Mouse (Mus musculus) forebrain, embryonic 14.5 days (tissue): ENCODE data around the gene Gm9918. TPM values are rescaled to one million over a fixed set of nuclear protein-coding genes. Genes with fewer than 3 reads are reported as not detected.

ENCODE experiments used
- ATAC-seq: fragments of 200-750 bp; cut with Nextera tagmentation; 2 replicates; pipeline ENCODE4 v1.8.0; 2017; ENCODE audit warnings: mild to moderate bottlenecking, moderate library complexity
- DNase-seq: peaks from one replicate; pipeline ENCODE4 v3.0.0-alpha.2; 2015; ENCODE audit warnings: low spot score
- H3K27ac ChIP-seq: fragments of 300-500 bp; sonication (generic); 2 replicates; pipeline ENCODE4 v1.5.1; 2014; ENCODE audit warnings: low read depth, mild to moderate bottlenecking, control low read depth, low read length, moderate library complexity
- H3K27me3 ChIP-seq: fragments of 300-500 bp; sonication (generic); replicated peaks from 2 replicates; pipeline ENCODE4 v1.6.1; 2014; ENCODE audit warnings: low read length, control low read depth, mixed read lengths; ENCODE audit not compliant: control insufficient read depth, insufficient read depth
- H3K36me3 ChIP-seq: fragments of 300-500 bp; sonication (generic); 2 replicates; pipeline ENCODE4 v1.6.1; 2014; ENCODE audit warnings: low read length, control low read depth; ENCODE audit not compliant: control insufficient read depth, insufficient read depth
- H3K4me1 ChIP-seq: fragments of 300-500 bp; sonication (generic); 2 replicates; pipeline ENCODE4 v1.6.1; 2014; ENCODE audit warnings: antibody characterized with exemption, low read length, control low read depth; ENCODE audit not compliant: control insufficient read depth, insufficient read depth
- H3K4me2 ChIP-seq: fragments of 300-500 bp; sonication (generic); 2 replicates; pipeline ENCODE4 v1.6.1; 2014; ENCODE audit warnings: mild to moderate bottlenecking, control low read depth, low read length
- H3K4me3 ChIP-seq: fragments of 300-500 bp; sonication (generic); 2 replicates; pipeline ENCODE4 v1.5.1; 2014; ENCODE audit warnings: low read depth, low read length, control low read depth
- H3K9ac ChIP-seq: fragments of 300-500 bp; sonication (generic); 2 replicates; pipeline ENCODE4 v1.6.1; 2014; ENCODE audit warnings: mild to moderate bottlenecking, low read length, control low read depth, moderate library complexity
- H3K9me3 ChIP-seq: fragments of 300-500 bp; sonication (generic); replicated peaks from 2 replicates; pipeline ENCODE4 v1.6.1; 2016; ENCODE audit warnings: low read length, control low read depth, mixed read lengths; ENCODE audit not compliant: control insufficient read depth
- WGBS: fragments of 180-500 bp; shearing (Covaris S2); extraction: QIAGEN DNeasy Blood & Tissue Kit; methylation state at CpG from one replicate; pipeline ENCODE4 v1.1.7; 2014; 5-methylcytosine and 5-hydroxymethylcytosine counted together
- polyA plus RNA-seq: library from polyadenylated mRNA; unstranded; fragments of >200 nt; fragmentation: Nextera tagmentation; extraction: Ambion mirVana; gene quantifications from 2 replicates; pipeline ENCODE4 v1.2.1, GENCODE M21; 2014

Gm9918 gene
- polyA plus RNA-seq, 1 experiment from 2014 or later: not detected

GRCm38 (mm10) chr15:102280623-102281022, 10.3 kb downstream of the Gm9918 start:
- H3K36me3 ChIP-seq: peaks cover 22% of the 10 kb centered on the region
- no peak for DNase-seq
- no peak overlapping the region for H3K4me2 ChIP-seq
- no peak for ATAC-seq
- H3K27me3 ChIP-seq: no peaks in the 10 kb centered on the region
- no peak overlapping the region for H3K9ac ChIP-seq
- 94% methylated on average over 19 of the region's 19 CpGs for WGBS
- no peak overlapping the region for H3K27ac ChIP-seq
- H3K4me1 ChIP-seq: peaks cover 6% of the 10 kb centered on the region
- no peak overlapping the region for H3K4me3 ChIP-seq
- H3K9me3 ChIP-seq: no peaks in the 10 kb centered on the region

GRCm38 (mm10) chr15:102282463-102283292, 12.3 kb downstream of the Gm9918 start:
- H3K4me2 ChIP-seq: no peak overlapping the region
- peaks cover 6% of the 10 kb centered on the region for H3K4me1 ChIP-seq
- no peak overlapping the region for H3K27ac ChIP-seq
- ATAC-seq: no peak
- no peak overlapping the region for H3K4me3 ChIP-seq
- H3K36me3 ChIP-seq: peaks cover 22% of the 10 kb centered on the region
- H3K9me3 ChIP-seq: no peaks in the 10 kb centered on the region
- no peak overlapping the region for H3K9ac ChIP-seq
- WGBS: 88% methylated on average over 8 of the region's 8 CpGs
- H3K27me3 ChIP-seq: no peaks in the 10 kb centered on the region
- DNase-seq: no peak

- no peak for DNase-seq
- Histone ChIP-seq H3K9me3 (no peaks in the 10 kb centered on the region), H3K27me3 (no peaks in the 10 kb centered on the region), H3K36me3 (peaks cover 22% of the 10 kb centered on the region), H3K9ac (no peak overlapping the region), H3K4me3 (no peak overlapping the region), H3K4me1 (peaks cover 6% of the 10 kb centered on the region), H3K4me2 (no peak overlapping the region), H3K27ac (no peak overlapping the region)
- no peak for ATAC-seq
- 77% methylated on average over 3 of the region's 3 CpGs for WGBS
Observed at GRCm38 (mm10) chr15:102283648-102284047, 13.3 kb downstream of the Gm9918 start.

DNA sequence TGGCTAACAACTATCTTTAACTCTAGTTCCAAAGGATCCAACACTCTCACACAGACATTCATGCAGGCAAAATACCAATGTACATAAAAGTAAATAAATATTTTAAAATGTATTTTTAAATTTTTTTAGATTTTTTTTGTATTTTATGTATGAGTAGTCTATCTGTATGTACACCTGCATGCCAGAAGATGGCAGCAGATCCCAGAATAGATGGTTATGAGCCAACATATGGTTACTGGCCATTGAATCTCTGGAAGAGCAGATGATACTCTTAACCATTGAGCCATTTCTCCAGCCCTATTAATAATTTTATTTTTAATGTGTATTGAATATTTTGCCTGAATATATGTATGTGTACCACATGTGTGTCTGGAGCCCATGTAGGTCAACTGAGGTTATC, 17.0 kb downstream of the Gm9918 start:
- ATAC-seq (no peak), DNase-seq (peak; percentile 56)

DNA sequence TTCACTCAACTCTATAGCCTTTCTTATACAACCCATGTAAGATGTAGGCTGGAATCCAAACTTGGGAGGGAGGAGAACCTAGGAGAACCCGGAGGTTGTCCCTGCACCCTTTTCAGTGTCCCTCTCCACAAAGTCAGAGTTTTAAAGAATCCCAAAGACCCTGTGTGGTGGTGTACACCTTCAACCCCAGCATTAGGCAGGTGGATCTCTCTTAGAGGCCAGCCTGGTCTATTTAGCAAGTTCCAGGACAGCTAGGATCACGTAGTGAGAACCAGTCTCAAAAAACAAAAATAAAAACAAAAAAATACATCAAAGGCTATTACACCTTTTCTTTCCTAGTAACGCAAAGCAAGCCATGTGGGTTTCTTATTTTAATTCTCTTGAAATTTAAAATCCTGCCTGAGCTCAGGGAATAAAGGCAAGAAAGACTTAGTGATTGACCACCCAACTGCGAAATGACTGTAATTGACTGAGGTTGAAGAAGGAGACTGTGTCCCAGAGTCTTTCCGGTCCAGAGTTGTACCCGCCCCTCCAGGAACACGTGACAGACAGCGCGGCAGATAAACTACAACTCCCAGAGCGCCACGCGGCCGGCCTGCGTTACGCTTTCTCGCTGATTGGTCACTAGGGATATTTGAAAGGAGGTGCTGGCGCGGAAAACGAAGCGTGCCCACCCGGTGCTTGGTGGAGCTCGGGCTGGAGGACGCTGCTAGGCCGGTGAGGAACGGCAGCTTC, 25.4 kb downstream of the Gm9918 start, which contains the start of gene Espl1:
Gene Espl1, plus strand, starts transcription at position 634 of the 735 bp plus-strand sequence.
- no peak within 1 kb of the TSS for H3K27ac ChIP-seq
- H3K9me3 ChIP-seq: no peaks in the 10 kb centered on the region
- peak; percentile 100 for ATAC-seq
- peaks cover 3% of the 10 kb centered on the region; the same call in 1 of the 2 replicates for H3K4me1 ChIP-seq
- WGBS: 8% methylated on average over 25 of the region's 25 CpGs
- peaks cover 24% of the 10 kb centered on the region for H3K36me3 ChIP-seq
- H3K4me2 ChIP-seq: peak within 1 kb of the TSS; percentile 90
- H3K27me3 ChIP-seq: no peaks in the 10 kb centered on the region
- peak within 1 kb of the TSS; percentile 56 for H3K4me3 ChIP-seq
- H3K9ac ChIP-seq: peak within 1 kb of the TSS; percentile 59
- peak; percentile 98 for DNase-seq

More for the DNA sequence above, 17.0 kb downstream of the Gm9918 start:
- Histone ChIP-seq H3K27me3 (no peaks in the 10 kb centered on the region), H3K4me3 (no peak overlapping the region), H3K4me2 (no peak overlapping the region), H3K9ac (no peak overlapping the region), H3K27ac (no peak overlapping the region), H3K9me3 (no peaks in the 10 kb centered on the region), H3K4me1 (no peaks in the 10 kb centered on the region), H3K36me3 (peaks cover 5% of the 10 kb centered on the region)

GRCm38 (mm10) chr15:102296368-102297006, 26.1 kb downstream of the Gm9918 start:
- WGBS: 5% methylated on average over 24 of the region's 24 CpGs
- Histone ChIP-seq H3K4me2 (peak overlapping the region; percentile 90), H3K4me3 (peak overlapping the region; percentile 56), H3K27me3 (no peaks in the 10 kb centered on the region), H3K4me1 (peaks cover 3% of the 10 kb centered on the region; the same call in 1 of the 2 replicates), H3K27ac (no peak overlapping the region), H3K36me3 (peaks cover 31% of the 10 kb centered on the region), H3K9me3 (no peaks in the 10 kb centered on the region), H3K9ac (peak overlapping the region; percentile 59)
- ATAC-seq (no peak; the same call in 1 of the 2 replicates), DNase-seq (no peak)

DNA sequence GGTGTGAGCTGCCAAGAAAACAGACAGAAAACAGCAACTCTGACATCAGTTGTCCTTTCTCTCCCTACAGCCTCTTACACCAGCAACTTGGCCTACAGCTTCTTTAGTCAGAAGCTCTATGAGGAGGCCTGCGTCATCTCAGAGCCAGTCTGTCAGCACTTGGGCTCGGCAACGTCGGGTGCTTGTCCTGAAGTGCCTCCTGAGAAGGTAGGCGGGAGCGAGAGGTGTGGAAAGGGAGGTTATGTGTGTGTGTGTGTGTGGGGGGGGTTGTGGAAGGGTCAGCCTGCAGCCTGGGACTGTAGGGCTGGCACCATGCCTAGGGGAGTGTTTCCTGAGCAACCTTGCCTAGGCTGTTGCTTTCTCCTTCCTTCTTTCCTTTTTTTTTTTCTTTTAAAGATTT, 32.2 kb downstream of the Gm9918 start:
- ATAC-seq (no peak), DNase-seq (no peak)
- Histone ChIP-seq H3K27ac (no peak overlapping the region), H3K9ac (no peak overlapping the region), H3K27me3 (no peaks in the 10 kb centered on the region), H3K9me3 (no peaks in the 10 kb centered on the region), H3K4me2 (no peak overlapping the region), H3K4me3 (no peak overlapping the region), H3K36me3 (peaks cover 73% of the 10 kb centered on the region), H3K4me1 (no peaks in the 10 kb centered on the region)
- WGBS: 87% methylated on average over 6 of the region's 6 CpGs

GRCm38 (mm10) chr15:102308717-102309116, 38.4 kb downstream of the Gm9918 start:
- Histone ChIP-seq H3K4me3 (no peak overlapping the region), H3K36me3 (peaks cover 72% of the 10 kb centered on the region), H3K4me2 (no peak overlapping the region), H3K4me1 (no peaks in the 10 kb centered on the region), H3K9me3 (no peaks in the 10 kb centered on the region), H3K27me3 (no peaks in the 10 kb centered on the region), H3K27ac (no peak overlapping the region), H3K9ac (no peak overlapping the region)
- DNase-seq: no peak
- no peak for ATAC-seq
- 88% methylated on average over 9 of the region's 9 CpGs for WGBS
